Mouse (Mus musculus): Measurements from ENCODE around the gene Noct. TPM values are rescaled to one million over a fixed set of nuclear protein-coding genes. Genes with fewer than 3 reads are reported as not detected.

Noct gene
- polyA plus RNA-seq, 1 experiment from 2014 or later = 15.4 TPM

DNA sequence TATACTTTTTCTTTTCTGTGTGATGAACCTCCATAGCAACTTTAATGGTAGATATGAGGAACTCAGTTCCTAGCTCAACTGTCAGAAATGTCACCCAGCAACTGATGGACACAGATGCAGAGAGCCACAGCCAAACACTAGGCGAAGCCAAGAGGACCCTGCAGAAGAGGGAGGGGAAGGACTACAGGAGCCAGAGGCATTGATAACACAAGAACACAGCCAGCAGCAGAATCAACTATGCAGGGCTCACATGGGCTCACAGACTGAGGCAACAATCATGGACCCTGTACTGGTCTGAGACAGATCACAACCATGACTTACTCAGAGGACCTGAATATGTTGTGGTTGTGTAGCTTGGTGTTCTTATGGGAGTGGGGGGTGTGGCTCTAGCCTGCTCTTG, 60.1 kb downstream of the Noct start:
- Histone ChIP-seq H3K27ac (replicated peaks) (no peak overlapping the region), H3K4me3 (no peak overlapping the region), H3K9me3 (no peaks in the 10 kb centered on the region), H3K27me3 (no peaks in the 10 kb centered on the region), H3K4me2 (replicated peaks) (no peak overlapping the region), H3K9ac (replicated peaks) (no peak overlapping the region), H3K4me1 (no peaks in the 10 kb centered on the region), H3K36me3 (no peaks in the 10 kb centered on the region)
- ATAC-seq (ENCODE audit: low FRiP score, low read depth) = no peak
- 67% methylated on average over 1 of the region's 1 CpGs for WGBS

GRCm38 (mm10) chr3:51288880-51289821, 64.9 kb downstream of the Noct start:
- Histone ChIP-seq H3K27ac (replicated peaks) (0 out of 2 replicates have a peak overlapping the region, but pooled peaks have one; percentile 42), H3K4me1 (no peaks in the 10 kb centered on the region), H3K4me2 (replicated peaks) (no peak overlapping the region), H3K4me3 (no peak overlapping the region), H3K27me3 (no peaks in the 10 kb centered on the region), H3K9ac (replicated peaks) (no peak overlapping the region), H3K9me3 (no peaks in the 10 kb centered on the region), H3K36me3 (no peaks in the 10 kb centered on the region)
- ATAC-seq (ENCODE audit: low FRiP score, low read depth) = peak; percentile 47; the same call in 1 of the 2 replicates
- 57% methylated on average over 11 of the region's 11 CpGs for WGBS

GRCm38 (mm10) chr3:51294251-51294650, 70.0 kb downstream of the Noct start:
- ATAC-seq (ENCODE audit: low FRiP score, low read depth) = no peak
- no peak overlapping the region for H3K4me3 ChIP-seq
- no peaks in the 10 kb centered on the region for H3K9me3 ChIP-seq
- H3K36me3 ChIP-seq = peaks cover 6% of the 10 kb centered on the region; the same call in 1 of the 2 replicates
- no peak overlapping the region for H3K4me2 ChIP-seq (replicated peaks)
- no peak overlapping the region for H3K9ac ChIP-seq (replicated peaks)
- WGBS = 48% methylated on average over 2 of the region's 2 CpGs
- H3K4me1 ChIP-seq = no peaks in the 10 kb centered on the region
- H3K27ac ChIP-seq (replicated peaks) = no peak overlapping the region
- no peaks in the 10 kb centered on the region for H3K27me3 ChIP-seq

GRCm38 (mm10) chr3:51295225-51295624, 71.0 kb downstream of the Noct start:
- no peak overlapping the region for H3K27ac ChIP-seq (replicated peaks)
- no peak overlapping the region for H3K4me2 ChIP-seq (replicated peaks)
- no peaks in the 10 kb centered on the region for H3K9me3 ChIP-seq
- 75% methylated on average over 2 of the region's 2 CpGs for WGBS
- no peak overlapping the region for H3K4me3 ChIP-seq
- peaks cover 6% of the 10 kb centered on the region; the same call in 1 of the 2 replicates for H3K36me3 ChIP-seq
- no peak for ATAC-seq (ENCODE audit: low FRiP score, low read depth)
- H3K27me3 ChIP-seq = no peaks in the 10 kb centered on the region
- H3K4me1 ChIP-seq = no peaks in the 10 kb centered on the region
- H3K9ac ChIP-seq (replicated peaks) = no peak overlapping the region

DNA sequence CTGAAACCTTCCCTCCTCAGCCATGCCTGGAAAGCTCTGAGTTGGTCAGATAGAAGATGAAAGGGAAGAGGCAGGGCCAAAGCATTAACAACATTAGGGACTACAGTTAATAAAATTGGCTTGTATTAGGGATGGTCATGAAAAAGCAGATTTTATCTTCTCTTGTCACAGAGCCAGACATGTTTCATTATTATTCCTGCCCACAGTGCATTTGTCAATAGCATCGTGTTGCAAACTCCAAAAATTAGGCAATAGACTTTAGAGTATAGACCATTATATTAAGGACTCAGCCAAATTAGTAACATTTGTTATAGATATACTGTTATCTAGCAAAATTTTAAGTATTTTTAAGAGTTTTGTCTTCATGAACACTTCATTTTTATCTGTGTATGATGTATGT, 72.5 kb downstream of the Noct start:
- H3K27ac ChIP-seq (replicated peaks) = no peak overlapping the region
- no peak for ATAC-seq (ENCODE audit: low FRiP score, low read depth)
- 85% methylated on average over 1 of the region's 1 CpGs for WGBS

More for the DNA sequence above, 72.5 kb downstream of the Noct start:
- Histone ChIP-seq H3K4me1 (no peaks in the 10 kb centered on the region), H3K9ac (replicated peaks) (no peak overlapping the region), H3K4me2 (replicated peaks) (no peak overlapping the region), H3K27me3 (no peaks in the 10 kb centered on the region), H3K4me3 (no peak overlapping the region), H3K36me3 (peaks cover 11% of the 10 kb centered on the region; the same call in 1 of the 2 replicates), H3K9me3 (no peaks in the 10 kb centered on the region)

Small RNAs within 50 kb of the gene (microRNA-seq; reads per million reads assigned to microRNA genes)
- gene Gm24282 = not detected

Other genes starting within 250 kb of the Noct start
- gene Elf2, start 116.2 kb downstream of the Noct start, polyA plus RNA-seq (2016; fragmentation: Nextera tagmentation; extraction: Ambion mirVana) = 38.3 and 50.1 TPM in 2 replicates
- 11.7 and 19.2 TPM in 2 replicates for gene Mgarp, start 172.3 kb downstream of the Noct start, polyA plus RNA-seq (2016; fragmentation: Nextera tagmentation; extraction: Ambion mirVana)
- 707 and 785 TPM in 2 replicates for gene Ndufc1, start 184.5 kb downstream of the Noct start, polyA plus RNA-seq (2016; fragmentation: Nextera tagmentation; extraction: Ambion mirVana)
- gene Naa15, start 190.7 kb downstream of the Noct start, polyA plus RNA-seq (2016; fragmentation: Nextera tagmentation; extraction: Ambion mirVana) = 70.7 and 75.8 TPM in 2 replicates